Mouse (Mus musculus): ENCODE measurements at regions not wholly inside any gene's neighbourhood (a gene's known extent, or its start where the extent isn't known, plus 50 kb on each side); places are given as distances from the start of the nearest gene placed in this dataset.

GRCm38 (mm10) chr13:71006117-71006516, 164.5 kb upstream of the Adamts16 start:
- no peak for DNase-seq (ENCODE audit: low spot score in 2 of 2)

- no peak for DNase-seq (ENCODE audit: low spot score in 2 of 2)
Measured at GRCm38 (mm10) chr13:71003517-71003916, 161.9 kb upstream of the Adamts16 start.

- peak; percentile 37 to 73 for DNase-seq (ENCODE audit: low spot score in 2 of 2)
Measured at GRCm38 (mm10) chr13:71001278-71001677, 159.7 kb upstream of the Adamts16 start.

DNA sequence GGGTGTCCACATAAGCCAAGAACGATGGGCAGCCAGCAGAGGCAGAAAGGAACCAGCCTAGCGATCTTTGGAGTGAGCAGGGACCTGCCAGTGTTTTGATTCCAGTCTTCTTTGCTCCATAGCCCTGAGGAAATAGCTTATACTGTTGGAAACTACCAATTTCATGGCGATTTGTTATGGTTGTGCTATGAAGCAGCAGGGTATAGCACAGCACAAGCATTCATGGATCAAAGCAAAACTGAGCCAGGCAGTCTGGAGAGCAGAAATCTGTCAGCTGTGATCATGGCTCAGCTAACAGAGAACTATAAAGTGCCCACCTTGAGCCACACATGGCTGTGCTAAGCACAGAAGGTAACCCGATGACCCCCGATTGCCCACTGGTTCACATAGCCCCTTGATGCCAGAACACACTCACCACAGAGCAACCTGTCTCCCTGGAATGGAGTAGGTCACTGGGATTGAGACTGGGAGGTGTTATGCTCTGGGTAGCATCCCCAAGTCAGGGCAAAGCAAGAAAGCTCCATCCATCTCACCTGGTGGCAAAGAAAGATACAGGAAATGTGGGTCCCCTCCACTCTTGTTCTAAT, 158.9 kb upstream of the Adamts16 start:
- peak in 1 of 2 experiments; percentile 34 for DNase-seq (ENCODE audit: low spot score in 2 of 2)

DNA sequence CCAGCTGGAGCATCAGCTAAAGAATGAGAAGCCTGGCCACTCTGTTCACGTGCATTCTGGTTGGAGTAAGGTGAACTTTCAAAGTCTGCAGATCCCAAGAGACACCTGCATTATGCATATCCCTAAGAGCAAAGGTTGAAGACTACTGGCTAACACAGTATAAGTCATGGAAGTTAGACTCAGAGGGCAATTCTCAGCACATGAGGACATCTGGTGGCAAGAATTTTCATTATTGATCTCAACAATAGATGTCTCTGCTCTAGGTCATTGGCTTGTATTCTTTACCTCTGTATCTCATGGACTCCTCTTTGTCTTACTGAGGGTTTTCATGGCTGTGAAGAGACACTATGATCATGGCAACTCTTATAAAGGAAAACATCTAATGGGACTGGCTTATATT, 151.9 kb upstream of the Adamts16 start:
- no peak for DNase-seq (ENCODE audit: low spot score in 2 of 2)

DNA sequence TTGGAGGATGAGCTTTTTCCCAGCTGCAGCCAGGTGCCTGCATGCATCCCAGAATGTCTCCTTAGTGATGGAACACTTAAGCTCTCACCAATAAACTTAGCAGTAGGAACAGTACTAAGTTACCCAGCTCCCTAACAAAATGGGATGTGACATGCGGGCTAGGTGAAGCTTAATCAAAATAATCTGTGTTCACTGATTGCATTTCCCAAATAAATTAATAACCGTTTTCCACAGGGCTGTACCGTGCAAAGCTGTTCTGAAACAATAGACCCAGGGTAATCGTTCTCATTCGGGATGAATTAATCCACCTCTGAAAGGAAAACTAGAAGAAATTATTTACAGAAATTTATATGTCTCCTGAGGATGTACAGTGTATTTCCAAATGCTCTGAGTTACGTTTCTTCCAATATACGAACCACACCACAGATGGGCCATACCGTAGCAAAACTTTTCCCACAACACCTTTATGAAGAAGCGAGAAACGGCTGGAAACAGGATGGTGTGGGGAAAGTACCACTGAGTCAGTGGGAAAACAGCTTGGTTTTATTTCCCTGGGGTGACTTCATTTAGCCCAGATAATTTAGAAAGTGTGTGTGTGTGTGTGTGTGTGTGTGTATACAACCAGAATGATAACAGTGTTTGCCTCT, 148.5 kb upstream of the Adamts16 start:
- DNase-seq (ENCODE audit: low spot score in 2 of 2): no peak

DNA sequence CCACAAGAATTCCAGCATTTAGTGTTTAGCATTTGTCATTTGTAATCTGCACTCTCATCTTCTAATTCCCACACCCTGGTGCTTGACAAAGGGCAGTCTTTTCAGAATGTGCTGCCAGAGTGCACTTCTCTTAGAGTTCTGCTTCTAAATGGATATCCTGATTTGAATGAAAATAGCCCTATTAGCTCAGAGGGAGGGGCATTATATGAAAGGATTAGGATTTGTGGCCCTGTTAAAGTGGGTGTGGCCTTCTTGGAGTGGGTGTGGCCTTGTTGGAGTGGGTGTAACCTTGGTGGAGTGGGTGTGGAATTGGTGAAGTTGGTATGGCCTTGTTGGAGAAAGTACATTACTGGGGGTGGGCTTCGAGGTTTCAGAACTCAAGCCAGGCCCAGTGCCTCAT, 137.7 kb upstream of the Adamts16 start:
- DNase-seq (ENCODE audit: low spot score in 2 of 2): no peak

DNA sequence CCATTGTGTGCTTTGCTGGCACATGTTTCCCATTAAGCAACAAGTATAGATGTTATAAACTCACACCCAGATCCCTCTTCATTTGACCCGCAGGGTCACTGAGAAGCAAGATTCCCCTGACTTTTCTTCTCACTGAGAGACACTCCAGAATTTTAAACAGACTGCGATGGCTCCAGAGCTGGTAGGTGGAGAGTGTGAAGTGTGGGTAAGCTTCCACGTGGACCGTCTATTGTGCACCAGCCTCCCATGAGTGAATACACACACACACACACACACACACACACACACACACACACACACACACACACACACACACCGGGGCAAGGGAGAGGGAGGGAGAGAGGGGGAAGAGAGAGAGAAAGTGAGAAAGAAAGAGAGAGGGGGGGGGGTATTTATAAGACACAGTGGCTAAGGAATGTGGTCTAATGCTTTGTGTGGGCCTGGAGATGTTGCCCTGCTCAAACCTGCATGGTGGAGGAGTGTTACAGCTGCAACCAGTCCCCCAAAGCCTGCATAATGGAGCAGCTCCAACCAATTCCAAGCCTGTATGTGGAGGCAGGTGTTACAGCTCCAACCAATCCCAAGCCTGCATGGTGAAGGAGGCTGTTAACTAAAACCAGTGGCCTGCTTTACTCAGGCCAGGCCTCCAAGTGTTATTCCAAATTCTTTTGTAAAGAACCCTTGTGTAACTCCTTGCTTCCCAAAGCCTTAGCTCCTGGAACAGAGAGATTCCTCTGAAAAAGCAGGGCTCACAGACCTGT, 137.1 kb upstream of the Adamts16 start:
- no peak for DNase-seq (ENCODE audit: low spot score in 2 of 2)

DNA sequence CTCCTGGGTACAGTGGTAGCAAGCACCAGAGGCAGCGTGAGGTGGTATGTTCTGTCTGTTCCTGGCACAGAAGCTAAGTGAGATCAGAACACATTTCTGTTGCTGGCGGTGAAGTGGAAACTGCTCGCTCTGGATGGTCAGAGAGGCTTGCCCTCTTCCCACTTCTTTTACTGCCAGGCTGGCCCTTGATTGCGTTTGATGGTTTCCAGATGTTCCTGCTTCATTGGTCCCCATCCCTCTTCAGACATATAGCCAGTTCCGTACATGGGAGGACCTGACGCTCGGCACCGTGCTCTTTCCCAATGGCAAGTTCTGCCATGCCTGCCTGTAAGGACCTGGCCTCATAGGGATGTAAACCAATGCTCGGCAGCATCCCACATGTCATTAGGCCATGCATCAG, 128.0 kb upstream of the Adamts16 start:
- no peak for DNase-seq (ENCODE audit: low spot score in 2 of 2)

GRCm38 (mm10) chr13:70967781-70968180, 126.2 kb upstream of the Adamts16 start:
- DNase-seq (ENCODE audit: low spot score in 2 of 2): no peak

- DNase-seq (ENCODE audit: low spot score in 2 of 2): no peak
Measured at GRCm38 (mm10) chr13:70963384-70963783, 121.8 kb upstream of the Adamts16 start.

DNA sequence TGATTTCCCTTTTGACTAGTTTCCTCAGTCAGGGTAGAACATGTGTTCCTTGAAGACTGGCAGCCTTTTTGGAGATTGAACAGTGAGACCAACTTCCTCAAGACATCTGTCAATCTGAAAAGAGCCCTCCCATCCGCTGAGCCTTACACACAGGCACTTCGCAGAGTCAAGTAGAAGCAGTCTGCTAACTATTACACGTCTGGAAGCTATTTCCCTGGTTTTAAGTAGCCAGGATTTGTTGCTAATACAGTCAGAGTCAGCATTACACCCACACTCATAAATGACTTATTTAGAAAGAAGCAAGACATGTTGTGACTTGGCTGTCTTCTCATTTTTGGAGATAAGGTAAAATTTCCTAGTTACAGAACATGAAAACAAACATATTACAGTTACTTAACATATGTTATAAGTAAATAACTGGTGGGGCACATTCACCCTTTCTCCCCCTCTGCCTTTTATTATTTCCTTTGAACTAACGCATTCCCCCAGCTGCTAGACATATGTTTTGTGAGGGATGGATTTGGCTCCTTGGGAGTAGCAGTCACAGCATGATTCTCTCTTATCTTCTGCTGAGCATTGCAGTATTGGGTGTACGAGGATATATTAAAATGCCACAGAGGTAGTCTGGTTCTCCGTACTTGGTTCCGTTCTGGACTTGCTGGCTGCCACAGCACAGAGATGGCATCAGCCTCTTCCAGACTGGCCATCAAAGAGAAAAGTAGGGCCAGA, 92.9 kb upstream of the Adamts16 start:
- no peak for DNase-seq (ENCODE audit: low spot score in 2 of 2)

GRCm38 (mm10) chr13:70913834-70914233, 72.2 kb upstream of the Adamts16 start:
- DNase-seq (ENCODE audit: low spot score in 2 of 2): no peak

DNA sequence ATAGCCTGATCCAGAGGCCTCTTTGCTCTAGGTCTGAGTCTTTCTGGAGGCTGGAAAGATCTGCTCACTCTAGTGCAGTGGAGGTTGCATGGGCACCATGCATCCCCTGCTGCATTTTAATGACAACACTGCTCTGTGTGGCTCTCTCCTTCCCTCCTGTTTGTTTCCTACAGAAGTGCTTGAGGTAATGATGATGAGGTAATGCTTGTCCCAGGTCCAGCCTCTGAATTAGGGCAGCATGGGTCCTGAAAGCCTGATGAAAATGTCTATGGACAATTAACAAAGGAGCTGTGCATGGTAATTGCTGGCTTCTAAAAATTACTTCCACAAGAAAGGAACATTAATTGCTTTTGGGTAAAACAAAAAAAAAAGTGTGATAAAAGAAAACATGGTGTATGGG, 69.3 kb upstream of the Adamts16 start:
- no peak for DNase-seq (ENCODE audit: low spot score in 2 of 2)

DNA sequence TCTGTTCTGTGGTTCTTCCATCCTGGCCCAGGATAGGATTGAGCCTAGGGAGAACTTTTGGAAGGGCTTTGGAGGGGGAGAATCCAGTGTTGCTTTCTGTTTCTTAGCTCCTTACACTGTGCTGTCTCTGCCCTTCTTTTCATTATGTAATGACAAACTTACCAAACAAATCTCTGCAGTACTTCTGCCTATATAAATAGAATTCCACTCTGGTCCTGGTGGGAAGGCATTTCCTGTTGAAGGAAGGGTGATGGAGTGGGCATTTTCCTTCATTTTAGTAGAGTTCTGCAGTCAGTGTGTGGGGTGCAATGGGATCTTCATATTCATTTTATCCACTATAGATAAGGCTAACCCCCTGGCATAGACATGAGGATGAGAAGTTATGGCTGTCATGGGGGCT, 63.2 kb upstream of the Adamts16 start:
- no peak for DNase-seq (ENCODE audit: low spot score in 2 of 2)

GRCm38 (mm10) chr13:70903831-70904230, 62.2 kb upstream of the Adamts16 start:
- no peak for DNase-seq (ENCODE audit: low spot score in 2 of 2)

GRCm38 (mm10) chr13:70903150-70903549, 61.5 kb upstream of the Adamts16 start:
- DNase-seq (ENCODE audit: low spot score in 2 of 2): no peak

DNA sequence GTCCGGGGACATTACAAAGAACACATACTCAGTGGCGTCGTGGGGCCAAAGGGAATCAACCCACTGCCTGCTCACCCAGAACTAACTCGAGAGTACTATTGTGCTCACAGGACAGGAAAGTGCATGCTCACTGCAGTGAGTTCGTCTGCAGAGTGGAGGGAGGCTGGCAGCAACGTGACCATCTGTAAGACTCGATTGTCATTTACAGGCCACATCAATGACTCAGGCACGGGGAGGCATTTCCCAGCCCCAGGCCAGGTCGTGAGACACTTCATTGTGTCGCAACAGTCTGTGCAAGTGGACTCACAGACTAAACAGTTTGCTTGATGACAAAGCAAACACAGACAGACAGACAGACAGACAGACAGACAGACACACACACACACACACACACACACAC, 61.1 kb upstream of the Adamts16 start:
- DNase-seq (ENCODE audit: low spot score in 2 of 2): no peak

DNA sequence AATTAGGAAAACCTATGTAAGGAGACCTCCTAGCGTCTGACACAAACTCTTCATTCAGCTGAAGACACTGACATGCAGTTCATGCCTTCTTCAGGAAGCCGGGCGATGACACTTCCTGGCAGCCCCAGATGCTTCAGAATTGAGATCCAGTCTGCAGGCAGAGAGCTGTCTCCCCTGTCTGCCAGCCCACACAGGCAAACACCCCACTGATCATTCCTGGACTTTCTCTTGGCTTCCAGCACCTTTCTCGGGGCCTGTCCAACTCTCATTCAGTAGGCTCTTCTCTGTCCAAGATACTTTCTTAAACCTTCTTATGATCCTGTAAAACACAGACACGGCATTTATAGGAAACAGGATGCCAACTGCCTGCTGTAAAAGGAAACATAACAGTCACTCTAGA, 50.0 kb upstream of the Adamts16 start:
- DNase-seq (ENCODE audit: low spot score in 2 of 2): peak in 1 of 2 experiments; percentile 54

Data from urinary bladder, postnatal 4 days (tissue).